Comparison of ENCODE assay signal across 20 mouse cellular contexts in genomic region chr15:21092824-21093223, GRCm38 (mm10).
DNase-seq lines count a peak whose midpoint lies in the region; ATAC-seq lines count a peak whose summit lies in the region.
"Had no signal": no experiment of that assay in that cellular context is flagged by ENCODE, and none has a peak within 500 bp of the region (broad histone marks: within the 10 kb centered on the region; RNA-seq: fewer than 3 reads in every experiment).

No protein-coding gene starts in this region.

- no peak for DNase-seq in frontal cortex, adult 2 months (ENCODE audit: extremely low spot score in 1 of 2, low spot score in 1 of 2)
- peak; percentile 40 for DNase-seq in brain, adult 2 months (ENCODE audit: low read depth, low spot score)
- peak; percentile 19 for DNase-seq in telencephalon, adult 2 months (ENCODE audit: low read depth, low spot score)
- no peak for DNase-seq in left cerebral cortex, postnatal 36 days (ENCODE audit: low spot score in 2 of 2)
- DNase-seq in gastrocnemius, postnatal 4 days (ENCODE audit: low spot score in 2 of 2), result no peak
- DNase-seq: adrenal gland, adult 2 months; adrenal gland, adult 8-10 months; adrenal gland, postnatal 10 days; adrenal gland, postnatal 14 days; adrenal gland, postnatal 25 days; adrenal gland, postnatal 36 days; B cell, adult 2 months; cerebellum, adult 11 months; cerebellum, adult 11-12 months; cerebellum, adult 18-20 months; cerebellum, adult 2 months had no signal

- intact Hi-C loops in left cerebral cortex, postnatal 36 days (cut with DNase I), result no loop called here

- peak; percentile 91 for ATAC-seq in frontal cortex, adult (ENCODE audit: low TSS enrichment)
- ATAC-seq: activated CD4-positive, CD25-positive, alpha-beta regulatory T cell, adult 4 months; CD4-positive, CD25-positive, alpha-beta regulatory T cell, adult 4 months; Patski had no signal

Comparison
In these comparisons a context has a peak if more than half of its experiments do, and no peak if none do; other contexts are left out.
1. DNase-seq: peak in brain, adult 2 months (single experiment) and telencephalon, adult 2 months (single experiment); none in frontal cortex, adult 2 months (0 of 2), left cerebral cortex, postnatal 36 days (0 of 2) and gastrocnemius, postnatal 4 days (0 of 2).